Mouse (Mus musculus): ENCODE data around the gene Cdca4.

Gene Cdca4

DNA sequence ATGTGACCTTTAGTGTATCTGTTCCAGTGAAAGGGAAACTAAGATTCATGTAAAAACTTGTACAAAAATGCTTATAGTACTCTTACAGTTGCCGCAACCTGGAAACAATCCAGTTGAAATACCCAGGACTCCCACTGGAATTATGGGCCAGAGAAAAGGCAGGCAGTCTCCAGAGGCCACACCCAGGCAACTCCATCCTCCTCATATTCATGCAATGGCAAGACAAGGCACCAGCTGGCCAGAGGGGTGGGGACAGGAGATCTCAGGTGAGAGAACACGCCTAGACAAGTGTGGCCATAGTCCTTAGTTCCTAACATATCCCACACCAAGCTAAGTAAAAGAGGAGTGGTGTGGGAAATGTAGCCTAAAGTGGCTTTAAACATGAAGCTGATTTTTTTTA is 6.5 kb downstream of the Cdca4 start:
- DNase-seq (ENCODE audit: low read depth, low spot score) = no peak

DNA sequence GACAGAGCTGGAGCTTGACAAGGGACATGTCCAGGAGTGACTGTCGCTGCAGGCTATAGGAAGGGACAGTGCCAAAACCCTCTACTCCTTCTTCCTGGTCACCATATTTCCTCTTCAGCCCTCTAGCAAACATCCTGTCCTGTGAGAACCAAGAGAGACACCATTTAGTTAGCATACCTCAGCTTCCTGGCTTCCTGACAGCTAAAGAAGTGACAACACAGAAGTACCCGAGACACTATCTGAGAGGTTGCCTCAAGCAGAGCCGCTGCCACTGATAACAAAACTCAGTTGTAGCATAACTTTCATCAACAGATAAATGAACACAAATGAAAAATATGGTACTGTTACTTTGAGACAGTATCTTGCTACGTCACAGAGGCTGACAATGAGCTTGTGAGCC is 7.2 kb downstream of the Cdca4 start:
- DNase-seq (ENCODE audit: low read depth, low spot score) = no peak

DNA sequence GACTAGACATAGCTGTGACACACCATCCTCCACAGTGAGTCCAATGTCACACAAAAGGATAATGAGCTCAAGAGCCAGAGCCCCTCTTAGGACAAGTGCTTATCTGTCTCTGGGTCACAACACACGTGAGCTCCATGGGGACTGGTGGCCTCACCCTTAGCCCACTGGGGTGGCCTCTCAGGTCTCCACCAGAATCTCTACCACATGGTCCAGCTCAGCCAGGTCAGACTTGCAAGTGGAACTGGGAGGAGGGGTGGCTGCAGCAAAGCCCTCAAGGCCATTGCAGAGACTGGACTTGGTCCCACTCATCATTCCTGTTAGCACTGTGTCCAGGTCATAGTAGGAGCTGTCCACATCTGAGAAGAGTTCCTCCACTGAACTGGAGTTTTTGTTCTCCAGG is 8.0 kb downstream of the Cdca4 start:
- DNase-seq (ENCODE audit: low read depth, low spot score) = no peak

DNA sequence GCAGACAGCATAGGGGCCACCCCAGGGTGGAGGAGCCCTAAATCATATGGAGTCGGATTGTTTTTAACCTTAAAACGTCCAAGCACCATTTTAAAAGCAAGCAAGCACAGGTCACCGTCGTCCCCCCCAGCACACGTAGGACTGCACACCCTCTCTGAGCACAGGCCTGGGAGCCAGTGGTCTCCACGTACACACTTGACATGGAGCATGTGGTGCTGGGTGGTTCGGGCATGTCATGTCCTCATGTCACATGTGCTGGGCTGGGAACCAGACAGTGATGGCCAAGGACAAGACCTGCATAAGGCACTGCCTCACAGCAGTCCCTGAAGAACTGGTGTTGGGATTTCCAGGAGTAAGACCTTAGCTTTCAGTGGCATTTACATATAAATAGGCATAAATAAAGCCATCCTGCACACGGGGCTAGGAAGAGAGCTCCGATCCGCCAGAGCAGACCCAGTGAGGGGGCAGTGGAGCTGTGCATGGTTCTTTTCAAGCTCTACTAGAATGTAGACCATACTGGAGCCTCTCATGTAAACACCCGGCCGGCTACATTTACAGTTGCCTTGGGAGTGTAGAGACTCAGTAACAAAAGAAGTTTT is 8.7 kb downstream of the Cdca4 start:
- DNase-seq (ENCODE audit: low read depth, low spot score) = no peak

DNA sequence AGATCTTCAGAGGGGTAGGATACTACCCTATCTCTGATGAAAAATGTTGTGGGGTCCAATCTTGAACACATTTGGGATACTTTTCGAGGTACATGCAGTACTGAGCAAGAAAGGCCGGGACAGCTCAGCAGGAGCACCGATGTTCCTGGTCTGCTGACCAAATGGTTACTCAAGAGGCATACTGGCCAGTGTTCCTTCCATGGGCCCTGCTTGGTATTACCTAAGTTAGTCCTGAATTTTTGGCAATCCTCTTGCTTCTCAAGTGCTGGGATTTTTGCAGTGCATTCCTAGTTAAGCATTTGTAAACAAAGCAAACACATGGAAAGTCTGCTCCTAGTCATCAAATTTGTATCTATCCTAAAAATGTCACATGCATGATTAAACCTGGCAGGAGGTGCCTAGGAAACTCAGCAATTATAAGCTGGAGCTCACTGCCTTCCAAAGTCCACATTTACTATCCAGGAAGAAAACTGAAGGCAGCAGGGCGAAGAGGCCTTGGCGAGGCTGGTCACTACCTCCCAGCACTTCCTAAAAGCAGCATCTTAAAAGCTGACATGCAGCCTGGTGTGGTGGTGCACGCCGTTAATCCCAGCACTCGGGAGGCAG is 10.1 kb downstream of the Cdca4 start:
- DNase-seq (ENCODE audit: low read depth, low spot score) = no peak

DNA sequence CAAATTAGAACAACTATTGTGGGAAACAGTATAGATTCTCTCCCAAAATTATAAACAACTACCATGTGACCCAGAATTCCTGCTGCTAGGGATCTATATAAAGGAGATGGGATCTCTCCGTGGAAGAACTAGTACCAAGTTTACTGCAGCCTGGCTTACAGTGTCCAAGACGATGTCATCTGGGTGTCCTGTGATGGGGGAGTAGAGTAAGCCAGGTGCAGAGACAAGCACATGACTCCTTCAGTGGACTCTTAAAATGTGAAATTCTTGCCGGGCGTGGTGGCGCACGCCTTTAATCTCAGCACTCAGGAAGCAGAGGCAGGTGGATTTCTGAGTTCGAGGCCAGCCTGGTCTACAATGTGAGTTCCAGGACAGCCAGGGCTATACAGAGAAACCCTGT is 12.4 kb downstream of the Cdca4 start:
- DNase-seq (ENCODE audit: low read depth, low spot score) = peak; percentile 55

DNA sequence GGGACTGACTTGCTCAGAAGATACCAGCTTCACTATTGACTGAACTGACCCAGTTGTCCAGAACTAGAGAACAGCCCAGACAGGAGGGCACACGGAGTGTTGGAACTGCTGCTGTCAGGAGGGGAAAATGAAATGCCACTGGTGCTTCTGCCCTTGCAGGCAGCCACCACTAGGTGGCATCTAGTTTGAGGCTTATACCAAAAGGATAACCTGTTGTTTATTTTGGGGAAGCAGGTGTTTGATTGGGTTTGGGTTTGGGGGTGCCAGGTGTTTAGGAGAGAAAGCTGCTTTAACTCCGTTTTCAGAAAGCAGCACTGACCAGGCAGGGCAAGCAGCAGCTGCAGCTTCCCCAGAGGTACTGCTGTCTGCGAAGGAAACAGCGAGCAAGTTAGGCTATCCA is 12.9 kb downstream of the Cdca4 start:
- DNase-seq (ENCODE audit: low read depth, low spot score) = peak; percentile 90

DNA sequence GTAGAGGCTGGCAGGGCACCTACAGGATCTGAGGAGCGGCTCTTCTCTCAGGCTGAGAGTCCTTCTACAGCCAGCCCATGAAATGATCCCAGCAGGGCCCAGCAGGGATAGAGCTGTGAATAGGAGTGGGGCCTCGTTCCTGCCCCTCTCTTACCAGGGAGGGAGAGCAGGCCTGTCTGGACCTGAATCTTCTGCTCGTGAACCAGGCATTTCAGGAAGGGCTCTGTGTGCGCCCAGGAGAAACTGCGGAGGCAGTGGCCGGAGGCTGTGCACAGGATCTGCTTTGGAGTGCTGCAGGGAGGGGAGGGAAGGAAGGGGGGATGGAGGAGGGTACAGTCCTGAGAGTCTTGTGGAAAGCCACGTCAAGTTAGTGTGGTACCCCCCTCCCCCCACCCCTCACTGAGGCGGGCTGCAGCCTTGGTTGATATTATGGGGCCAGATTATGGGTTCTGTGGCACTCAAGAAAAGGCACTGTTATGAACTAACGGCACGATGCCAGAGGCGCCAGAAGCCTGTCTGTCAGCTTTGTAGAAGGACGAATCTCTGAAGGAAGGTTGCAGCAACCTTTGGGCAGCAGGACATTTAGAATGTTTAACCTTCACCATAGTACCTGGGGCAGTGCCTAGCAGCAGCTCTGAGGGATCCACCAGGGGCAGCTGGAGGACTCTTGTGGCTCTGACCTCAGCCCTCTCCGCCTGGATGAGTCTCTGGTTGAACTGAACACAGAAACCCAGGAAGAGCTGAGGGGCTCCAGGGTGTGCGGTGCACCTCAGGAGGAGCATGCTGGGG is 14.3 kb downstream of the Cdca4 start:
- DNase-seq (ENCODE audit: low read depth, low spot score) = no peak

DNA sequence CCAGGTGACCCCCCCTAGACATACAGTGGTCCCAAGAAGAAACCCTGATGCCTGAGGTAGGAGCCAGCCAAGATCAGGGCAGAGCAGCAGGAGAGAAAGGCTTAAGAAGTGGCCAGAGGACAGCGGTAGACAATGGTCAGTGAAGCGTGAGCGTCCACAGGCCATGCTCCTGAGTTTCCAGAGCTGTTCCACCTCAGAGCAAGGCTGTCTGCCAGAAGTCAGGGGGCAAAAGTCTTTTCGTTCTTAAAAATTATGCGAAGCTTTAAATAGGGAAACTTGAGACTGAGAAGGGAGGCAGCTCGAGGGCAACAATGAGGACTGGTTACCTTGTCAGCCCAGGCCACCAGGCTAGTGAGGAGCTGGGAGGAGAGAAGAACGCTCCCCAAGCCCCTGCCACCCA is 15.9 kb downstream of the Cdca4 start:
- DNase-seq (ENCODE audit: low read depth, low spot score) = no peak

DNA sequence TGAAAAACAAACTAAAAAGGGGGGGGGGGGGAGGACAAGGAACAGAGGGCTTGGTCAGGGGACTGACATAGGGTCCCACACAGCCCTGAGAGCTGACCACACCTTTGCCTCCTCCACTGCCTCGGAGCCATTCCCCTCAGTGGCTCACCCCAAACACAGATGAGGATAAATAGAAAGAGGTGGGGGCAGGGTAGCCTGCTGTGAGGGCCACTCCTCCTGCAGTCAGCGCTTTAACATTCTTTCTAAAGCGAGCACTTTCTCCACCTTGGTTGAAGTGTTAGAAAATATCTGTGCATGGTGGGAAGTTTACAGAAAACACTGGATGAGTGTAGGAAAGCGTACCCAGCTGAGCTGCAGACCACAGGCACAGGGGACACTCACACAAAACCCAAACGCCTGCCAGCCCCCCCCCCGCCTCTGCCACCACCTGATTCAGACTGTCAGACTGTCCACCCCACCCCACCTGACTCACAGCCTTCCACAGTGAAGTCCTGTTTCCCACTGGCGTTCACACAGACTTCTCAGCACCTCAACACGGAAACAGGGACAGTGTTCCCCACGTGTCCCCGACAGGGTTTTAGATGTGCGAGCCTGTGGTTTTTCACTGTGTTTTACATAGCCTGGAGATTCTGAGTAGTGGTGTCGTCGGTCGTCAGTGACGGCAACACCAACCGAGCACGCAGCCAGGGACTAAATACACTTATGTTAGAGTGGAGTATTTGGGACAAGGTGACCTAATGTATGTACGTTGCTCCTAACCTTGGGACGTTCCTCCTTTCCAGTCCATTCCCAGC is 18.9 kb downstream of the Cdca4 start:
- no peak for DNase-seq (ENCODE audit: low read depth, low spot score)

DNA sequence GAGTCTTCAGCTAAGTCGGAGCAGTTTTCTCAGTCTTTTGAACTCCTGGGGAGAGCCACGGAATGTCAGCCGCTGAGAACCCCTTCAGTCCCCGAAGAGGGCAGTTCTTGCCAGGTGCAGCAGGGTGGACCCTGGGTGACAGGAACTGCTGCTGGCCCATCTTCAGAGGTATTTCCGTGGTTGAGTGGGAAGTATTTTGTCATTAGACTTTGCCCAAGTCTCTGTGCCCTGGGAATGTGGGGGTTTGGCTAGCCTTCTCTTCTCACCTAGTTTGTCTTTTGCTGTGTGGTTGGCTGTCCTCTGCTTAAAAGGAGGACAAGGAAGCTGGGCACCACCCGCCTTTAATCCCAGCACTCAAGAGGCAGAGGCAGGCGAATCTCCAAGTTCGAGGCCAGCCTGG is 19.6 kb downstream of the Cdca4 start:
- DNase-seq (ENCODE audit: low read depth, low spot score) = no peak

DNA sequence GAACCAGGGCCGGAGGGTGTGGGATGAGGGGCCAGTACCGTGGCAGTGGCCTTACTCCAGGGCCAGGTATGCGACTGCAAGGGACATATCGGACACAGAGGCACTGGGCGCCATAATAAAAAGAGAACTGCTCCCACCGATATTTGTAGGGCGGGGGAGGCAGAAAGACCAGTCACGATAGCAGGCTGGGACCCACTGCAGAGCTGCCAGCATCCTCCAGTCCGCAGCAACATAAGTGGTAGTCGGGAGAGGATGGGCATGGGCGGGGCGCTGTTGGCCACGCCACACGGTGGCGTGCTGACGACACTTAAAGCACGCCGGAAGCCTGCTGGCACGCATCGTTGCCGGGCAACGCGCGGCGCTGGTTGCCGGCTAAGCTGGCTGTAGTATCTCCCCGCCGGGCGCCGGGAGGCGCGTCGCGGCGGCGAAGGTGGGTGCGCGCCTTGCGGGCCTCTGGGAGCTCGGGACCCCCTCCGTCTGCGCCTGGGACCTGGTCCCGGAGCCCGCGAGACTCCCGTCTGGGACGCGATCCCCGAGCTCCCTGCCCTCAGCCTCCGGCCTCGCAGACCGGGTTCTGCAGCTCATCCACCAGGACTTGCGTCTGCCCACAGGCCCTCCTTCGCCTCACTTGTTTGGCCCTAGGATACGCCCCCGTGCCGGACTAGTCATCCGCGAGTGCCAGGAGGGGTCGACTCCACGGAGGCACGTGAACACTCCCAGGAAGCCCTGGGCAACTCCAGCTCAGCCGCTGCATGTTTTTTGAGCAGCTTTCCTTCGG is 20.4 kb downstream of the Cdca4 start, which contains the start of gene Clba1:
Gene Clba1 (plus strand): TSS at position 351 of the 778 bp plus-strand sequence.
- DNase-seq (ENCODE audit: low read depth, low spot score) = peak; percentile 94

DNA sequence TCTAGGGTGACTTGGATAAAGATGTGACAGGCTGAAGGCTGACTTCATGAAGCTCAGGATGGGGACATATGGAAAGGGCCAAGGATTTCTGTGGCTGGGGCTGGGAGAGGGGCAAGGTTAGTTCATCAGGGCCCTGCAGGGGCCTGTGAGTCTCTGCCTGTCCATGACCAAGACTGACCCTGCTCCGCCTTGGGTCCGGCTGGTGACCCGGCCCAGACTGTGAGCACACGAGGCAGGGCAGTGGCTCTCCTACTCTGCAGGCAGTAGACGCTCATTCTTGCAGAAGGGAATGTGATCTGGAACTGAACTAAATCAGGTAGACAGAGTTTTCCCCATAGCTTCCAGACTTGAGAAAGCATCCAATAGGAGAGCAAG is 21.0 kb downstream of the Cdca4 start:
- no peak for DNase-seq (ENCODE audit: low read depth, low spot score)

DNA sequence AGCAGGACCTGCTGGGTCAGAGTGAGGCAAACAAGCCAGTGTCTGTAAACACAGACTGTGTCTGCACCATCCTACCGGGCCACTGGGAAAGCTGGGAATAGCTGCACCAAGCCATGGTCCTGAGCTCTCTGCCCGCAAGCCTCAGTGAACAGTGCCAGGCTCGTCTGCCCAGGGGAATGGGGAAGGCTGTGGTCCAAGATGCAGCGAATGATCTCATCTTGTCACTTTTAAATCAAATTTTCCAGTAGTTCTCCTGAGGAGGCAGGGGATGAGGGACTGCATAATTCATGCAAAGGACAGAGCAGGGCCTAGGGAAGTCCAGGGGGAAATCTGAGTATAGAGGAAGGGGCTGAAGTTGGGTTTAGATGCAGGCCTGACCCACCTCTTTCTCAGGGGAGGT is 21.4 kb downstream of the Cdca4 start:
- DNase-seq (ENCODE audit: low read depth, low spot score) = no peak

DNA sequence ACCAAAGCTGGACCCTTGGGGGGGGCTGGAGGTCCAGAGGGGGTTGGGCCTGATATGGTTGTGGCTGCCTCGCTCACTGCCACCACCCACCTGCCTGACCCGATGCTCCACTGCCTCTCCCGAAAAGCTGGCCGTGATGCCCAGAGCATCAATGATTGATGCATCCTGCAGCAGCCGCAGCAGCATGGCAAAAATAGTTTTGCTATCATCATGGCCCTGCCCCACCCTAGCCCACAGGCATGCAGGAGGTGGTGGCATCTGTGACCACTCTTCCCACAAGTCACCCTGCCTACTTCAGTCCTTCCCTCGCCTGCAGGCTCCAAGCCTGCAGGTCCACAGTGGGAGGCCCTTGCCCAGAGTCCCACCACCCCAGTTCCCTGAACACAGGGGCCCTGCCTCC is 23.2 kb downstream of the Cdca4 start:
- DNase-seq (ENCODE audit: low read depth, low spot score) = no peak

DNA sequence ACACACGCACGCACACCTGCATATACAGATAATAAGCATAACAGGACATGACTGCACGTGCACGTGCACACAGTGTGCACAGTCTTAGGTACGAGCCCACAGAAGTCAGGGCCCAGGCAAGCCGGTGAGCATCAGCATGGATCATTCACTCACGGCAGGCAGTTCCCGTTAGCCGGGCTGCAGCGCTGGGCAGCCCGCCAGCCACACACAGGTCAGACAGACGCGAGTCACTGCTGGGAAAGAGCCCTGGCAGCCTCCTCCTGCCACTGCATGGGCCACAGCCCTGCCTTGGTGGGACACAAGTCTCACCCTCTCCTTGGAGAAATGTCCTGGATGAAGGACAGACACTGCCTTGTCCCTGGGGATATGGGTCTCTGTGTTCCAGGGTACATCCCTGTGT is 25.2 kb downstream of the Cdca4 start:
- DNase-seq (ENCODE audit: low read depth, low spot score) = no peak

DNA sequence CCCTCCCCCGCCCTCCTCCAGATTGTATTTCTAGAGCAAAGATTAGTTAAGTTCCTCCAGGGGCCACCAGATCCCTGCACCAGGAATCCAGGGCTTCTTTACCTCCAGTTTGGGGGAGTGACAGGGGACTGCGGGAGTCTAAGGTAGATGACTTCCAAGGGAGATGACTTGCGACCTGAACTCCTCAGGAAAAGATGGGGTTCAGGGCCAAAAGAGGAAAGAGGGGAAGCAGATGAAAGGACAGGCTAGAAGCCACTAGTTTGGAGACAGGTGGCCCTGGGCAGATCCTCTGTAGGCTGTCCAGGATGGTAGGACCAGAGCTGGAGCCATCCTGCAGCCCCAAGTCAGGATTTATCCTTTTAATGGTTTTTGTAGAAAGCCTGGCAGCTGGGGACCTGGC is 26.3 kb downstream of the Cdca4 start:
- DNase-seq (ENCODE audit: low read depth, low spot score) = no peak

DNA sequence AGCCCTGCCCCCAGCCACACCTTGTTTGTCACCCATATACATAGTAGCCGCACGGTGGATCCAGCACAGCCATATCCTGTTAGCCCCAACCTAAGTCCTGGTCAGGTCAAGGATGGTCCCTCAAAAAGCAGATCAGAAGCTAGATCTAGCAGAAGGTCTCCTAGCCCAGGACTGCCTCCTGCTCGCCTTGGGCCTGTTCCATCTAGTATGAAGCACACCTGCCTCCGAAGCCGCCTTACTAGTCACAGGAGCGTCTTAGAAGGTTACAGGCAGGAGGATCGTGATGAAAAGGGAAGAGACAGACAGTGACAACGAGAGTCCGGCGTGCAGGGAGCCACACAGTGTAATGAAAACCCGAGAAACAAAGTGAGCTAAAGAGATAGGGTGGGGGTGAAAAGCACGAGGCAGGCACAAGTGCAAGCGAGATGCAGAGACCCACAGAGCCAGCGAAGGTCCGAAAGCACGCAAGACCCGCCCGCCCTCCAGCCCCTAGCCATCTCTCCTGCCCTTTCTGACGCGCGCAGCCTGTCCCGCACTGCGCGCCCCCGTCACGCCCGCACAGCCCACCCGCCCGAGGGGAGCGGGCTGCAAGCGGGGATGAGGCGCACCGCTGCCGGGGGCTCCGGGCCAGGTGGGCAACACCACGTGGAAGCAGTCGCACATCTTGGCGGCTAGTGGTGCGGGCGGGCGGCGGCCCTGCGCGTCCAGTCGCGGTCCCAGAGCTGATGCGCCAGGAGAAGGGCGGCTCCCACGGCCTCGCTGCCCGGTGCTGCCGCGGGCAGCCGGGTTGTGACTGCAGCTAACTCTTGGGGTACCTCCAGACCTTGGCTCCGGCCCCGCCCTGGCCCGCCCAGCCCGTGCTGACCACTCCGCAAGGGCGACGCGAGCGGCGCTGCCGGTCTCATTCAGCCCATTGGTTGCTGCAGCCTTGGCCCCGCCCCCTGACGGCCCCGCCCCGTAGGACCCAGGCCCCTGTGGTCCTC is 27.1 kb downstream of the Cdca4 start, which contains the start of gene Ahnak2:
Gene Ahnak2 (minus strand): TSS at position 794 of the 983 bp plus-strand sequence.
- DNase-seq (ENCODE audit: low read depth, low spot score) = no peak

DNA sequence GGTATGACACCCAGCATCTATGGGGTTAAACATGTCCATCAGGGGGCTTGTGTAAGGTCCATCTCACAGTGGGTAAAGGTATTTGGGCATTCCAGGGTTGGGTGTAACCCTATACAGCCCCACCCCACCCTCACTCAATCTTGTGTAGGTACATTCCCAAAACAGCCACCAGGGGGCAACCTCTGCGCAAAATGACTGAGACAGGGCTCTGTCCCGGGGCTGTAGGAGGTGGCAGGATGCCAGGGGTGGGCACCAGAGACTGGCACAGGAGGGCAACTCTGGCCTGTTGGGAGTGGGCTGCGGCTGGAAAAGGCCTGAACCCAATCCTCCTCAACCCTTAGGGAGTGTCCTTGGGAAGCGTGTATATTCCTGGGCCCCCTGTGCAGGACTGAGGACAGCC is 28.7 kb downstream of the Cdca4 start:
- peak; percentile 72 for DNase-seq (ENCODE audit: low read depth, low spot score)
